Mouse (Mus musculus): ENCODE data around the gene Dvl2. TPM values are rescaled to one million over a fixed set of nuclear protein-coding genes. Genes with fewer than 3 reads are reported as not detected.
"Not testable (repeated sequence)": the region's sequence is repeated elsewhere in the genome, so short reads cannot be mapped to it uniquely, and the experiment has no call there.

The Dvl2 gene
- 1 to 10 TPM; 3.3 to 4.6 TPM for total RNA-seq (2021)
- long read RNA-seq, experiment 1, partial matches to known transcripts = 5 of 5 reads
- long read RNA-seq, experiment 1, other reads (novel, unspliced or antisense) = 0 of 5 reads
- long read RNA-seq, experiment 2, partial matches to known transcripts = 3 of 3 reads
- long read RNA-seq, experiment 2, other reads (novel, unspliced or antisense) = 0 of 3 reads

GRCm38 (mm10) chr11:70000396-70000898, at the start of gene Dvl2:
Dvl2 (plus strand) TSS chr11:70000595.
- DNase-seq = peak; percentile 80 to 88
- intact Hi-C loops (cut with DNase I) = no loop called here

GRCm38 (mm10) chr11:69950807-69951459, 49.5 kb upstream of the Dvl2 start:
- no peak for DNase-seq
- intact Hi-C loops (cut with DNase I) = no loop called here

- no peak for DNase-seq
- intact Hi-C loops (cut with DNase I) = no loop called here
These were observed 48.1 kb upstream of the Dvl2 start for GRCm38 (mm10) chr11:69952274-69952673.

GRCm38 (mm10) chr11:69953267-69953915, 47.0 kb upstream of the Dvl2 start:
- no peak for DNase-seq
- intact Hi-C loops (cut with DNase I) = no loop called here

GRCm38 (mm10) chr11:69955618-69956017, 44.8 kb upstream of the Dvl2 start:
- DNase-seq; intact Hi-C loops (cut with DNase I): not testable (repeated sequence)

GRCm38 (mm10) chr11:69956218-69956617, 44.2 kb upstream of the Dvl2 start:
- no peak for DNase-seq
- intact Hi-C loops (cut with DNase I) = no loop called here

- intact Hi-C loops (cut with DNase I) = no loop called here
These were observed 39.8 kb upstream of the Dvl2 start for GRCm38 (mm10) chr11:69960616-69961015.

GRCm38 (mm10) chr11:69961841-69962240, 38.6 kb upstream of the Dvl2 start:
- DNase-seq = no peak
- intact Hi-C loops (cut with DNase I) = no loop called here

More at GRCm38 (mm10) chr11:69960616-69961015, 39.8 kb upstream of the Dvl2 start:
- DNase-seq = no peak

- DNase-seq = no peak
- intact Hi-C loops (cut with DNase I) = no loop called here
These were observed 35.6 kb upstream of the Dvl2 start, which contains the start of gene Cldn7 for GRCm38 (mm10) chr11:69964650-69965270. Cldn7 (plus strand) TSS chr11:69964779.

GRCm38 (mm10) chr11:69965271-69966005, 35.0 kb upstream of the Dvl2 start:
- intact Hi-C loops (cut with DNase I) = no loop called here
- DNase-seq = no peak

GRCm38 (mm10) chr11:69966006-69966859, 34.2 kb upstream of the Dvl2 start:
- no peak for DNase-seq
- intact Hi-C loops (cut with DNase I) = no loop called here

GRCm38 (mm10) chr11:69966860-69967517, 33.4 kb upstream of the Dvl2 start:
- DNase-seq = no peak

GRCm38 (mm10) chr11:69968793-69969192, 31.6 kb upstream of the Dvl2 start:
- no peak for DNase-seq
- intact Hi-C loops (cut with DNase I) = no loop called here

More at GRCm38 (mm10) chr11:69966860-69967517, 33.4 kb upstream of the Dvl2 start:
- intact Hi-C loops (cut with DNase I) = no loop called here

- intact Hi-C loops (cut with DNase I) = no loop called here
- no peak for DNase-seq
These were observed 30.2 kb upstream of the Dvl2 start for GRCm38 (mm10) chr11:69970222-69970621.

- no peak for DNase-seq
- intact Hi-C loops (cut with DNase I) = no loop called here
These were observed 29.6 kb upstream of the Dvl2 start for GRCm38 (mm10) chr11:69970775-69971174.

GRCm38 (mm10) chr11:69974907-69975306, 25.5 kb upstream of the Dvl2 start:
- no peak for DNase-seq
- intact Hi-C loops (cut with DNase I) = no loop called here

- intact Hi-C loops (cut with DNase I) = no loop called here
- no peak for DNase-seq
These were observed 24.1 kb upstream of the Dvl2 start for GRCm38 (mm10) chr11:69976271-69976670.

GRCm38 (mm10) chr11:69979827-69980195, 20.6 kb upstream of the Dvl2 start:
- intact Hi-C loops (cut with DNase I) = loop anchor here (10.0 kb wide), 1 partner anchor 885 kb away; the partner anchor contains the start of gene Per1
- DNase-seq = no peak

Measured in gastrocnemius, postnatal 36 days (tissue).